Mouse (Mus musculus) spleen, postnatal 4 days (tissue): Measurements from ENCODE around the gene Agr3.
A peak's percentile ranks its signal among the peaks of the same experiment; 100 is the strongest.

Experiments used
- DNase-seq, 2 experiments: peaks; one replicate each; pipeline ENCODE4 v3.0.0; 2022; ENCODE audit warnings: low spot score in 2 of 2

Agr3 gene

GRCm38 (mm10) chr12:35925402-35925801 lies at the start of gene Agr3:
Gene Agr3 (plus strand): TSS chr12:35925620.
- no peak for DNase-seq

- no peak for DNase-seq
Observed at GRCm38 (mm10) chr12:35884892-35885558, 40.4 kb upstream of the Agr3 start.

GRCm38 (mm10) chr12:35889383-35889782 lies 36.0 kb upstream of the Agr3 start:
- no peak for DNase-seq

- DNase-seq: no peak
Observed at GRCm38 (mm10) chr12:35890756-35891155, 34.7 kb upstream of the Agr3 start.

GRCm38 (mm10) chr12:35894304-35894900 lies 31.0 kb upstream of the Agr3 start:
- no peak for DNase-seq

- peak; percentile 20 to 76 for DNase-seq
Observed at GRCm38 (mm10) chr12:35895875-35896763, 29.3 kb upstream of the Agr3 start.

- no peak for DNase-seq
Observed at GRCm38 (mm10) chr12:35896764-35897282, 28.6 kb upstream of the Agr3 start.

- no peak for DNase-seq
Observed at GRCm38 (mm10) chr12:35910632-35911031, 14.8 kb upstream of the Agr3 start.

GRCm38 (mm10) chr12:35915813-35916212 lies 9.6 kb upstream of the Agr3 start:
- no peak for DNase-seq

- no peak for DNase-seq
Observed at GRCm38 (mm10) chr12:35916467-35916866, 9.0 kb upstream of the Agr3 start.

- DNase-seq: no peak
Observed at GRCm38 (mm10) chr12:35918031-35918430, 7.4 kb upstream of the Agr3 start.

- no peak for DNase-seq
Observed at GRCm38 (mm10) chr12:35927804-35928203, 2.4 kb downstream of the Agr3 start.

- DNase-seq: no peak
Observed at GRCm38 (mm10) chr12:35932816-35933215, 7.4 kb downstream of the Agr3 start.

GRCm38 (mm10) chr12:35951757-35952156 lies 26.3 kb downstream of the Agr3 start:
- DNase-seq: no peak

- DNase-seq: no peak
Observed at GRCm38 (mm10) chr12:35957235-35957634, 31.8 kb downstream of the Agr3 start.

GRCm38 (mm10) chr12:35966098-35966767 lies 40.8 kb downstream of the Agr3 start:
- no peak for DNase-seq

GRCm38 (mm10) chr12:35966768-35967141 lies 41.3 kb downstream of the Agr3 start:
- no peak for DNase-seq

- no peak for DNase-seq
Observed at GRCm38 (mm10) chr12:35975898-35976297, 50.5 kb downstream of the Agr3 start.

- DNase-seq: no peak
Observed at GRCm38 (mm10) chr12:35977633-35978246, 52.3 kb downstream of the Agr3 start.

- no peak for DNase-seq
Observed at GRCm38 (mm10) chr12:35979625-35980024, 54.2 kb downstream of the Agr3 start.

- no peak for DNase-seq
Observed at GRCm38 (mm10) chr12:35981732-35982360, 56.4 kb downstream of the Agr3 start.
